Mouse (Mus musculus): ENCODE measurements around the gene Snap25. TPM values are rescaled to one million over a fixed set of nuclear protein-coding genes. Genes with fewer than 3 reads are reported as not detected.

Snap25 gene
- total and polyA plus RNA-seq, 3 experiments: 0.64 to 0.98 TPM; not detected in 1

DNA sequence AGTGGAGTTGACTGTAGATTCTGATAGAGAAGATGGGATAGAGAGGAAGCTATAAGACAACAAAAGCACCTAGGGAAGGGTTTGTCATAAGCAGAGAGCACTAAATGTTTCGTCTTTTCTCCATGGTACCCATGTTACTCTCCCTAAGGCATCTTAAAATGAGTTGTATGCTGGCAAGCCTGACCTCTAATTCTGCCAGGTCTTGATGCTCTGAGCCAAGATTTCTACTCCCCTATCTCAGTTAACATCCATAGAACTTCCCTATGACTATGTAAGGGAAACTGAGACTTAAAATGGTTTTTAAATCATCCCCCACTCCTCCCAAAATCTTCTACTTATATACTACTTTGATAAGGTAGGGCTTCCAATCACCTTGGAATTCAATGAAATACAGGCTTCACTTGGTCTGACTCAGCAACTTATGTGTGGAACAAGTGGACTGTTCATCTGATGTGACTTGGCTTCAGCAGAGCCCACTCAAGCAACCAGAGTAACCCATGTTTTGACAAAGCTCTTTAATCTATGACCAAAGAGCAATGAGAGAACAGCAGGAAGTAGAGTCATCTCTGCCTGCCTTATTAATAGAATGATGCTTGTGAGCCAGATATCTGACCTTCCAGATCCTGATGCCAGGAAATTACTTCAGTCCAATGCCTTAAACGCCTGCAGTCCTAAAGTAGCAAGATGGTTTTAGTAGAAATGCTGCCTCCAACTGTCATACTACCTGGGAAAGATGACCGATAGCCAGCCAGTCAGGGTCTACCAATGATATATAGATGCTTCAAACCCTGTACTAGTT is 13.6 kb upstream of the Snap25 start:
- no peak for DNase-seq
- TF ChIP-seq CTCF (IDR thresholded peaks at IDR 0.05): no peak
- TF ChIP-seq EP300 (IDR thresholded peaks at IDR 0.05; ENCODE audit: insufficient read depth, low read depth, low read length): no peak
- TF ChIP-seq POLR2A (IDR thresholded peaks at IDR 0.05; ENCODE audit: insufficient read depth, low read depth, low read length): no peak
- intact Hi-C loops (cut with DNase I): no loop called here
- no peak overlapping the region for H3K27ac ChIP-seq
- no peaks in the 10 kb centered on the region for H3K27me3 ChIP-seq (ENCODE audit: control insufficient read depth, insufficient read depth, low read length)
- H3K36me3 ChIP-seq (ENCODE audit: control insufficient read depth, insufficient read depth, low read length): no peaks in the 10 kb centered on the region
- H3K79me2 ChIP-seq (replicated peaks; ENCODE audit: control insufficient read depth, insufficient read depth, low read length): no peaks in the 10 kb centered on the region
- 46% methylated on average over 3 of the region's 3 CpGs for WGBS
- H3K4me3 ChIP-seq: no peak overlapping the region
- no peak overlapping the region for H3K9ac ChIP-seq (ENCODE audit: low read depth, low read length)
- H3K4me1 ChIP-seq (ENCODE audit: control insufficient read depth, insufficient read depth, low read length): no peaks in the 10 kb centered on the region

DNA sequence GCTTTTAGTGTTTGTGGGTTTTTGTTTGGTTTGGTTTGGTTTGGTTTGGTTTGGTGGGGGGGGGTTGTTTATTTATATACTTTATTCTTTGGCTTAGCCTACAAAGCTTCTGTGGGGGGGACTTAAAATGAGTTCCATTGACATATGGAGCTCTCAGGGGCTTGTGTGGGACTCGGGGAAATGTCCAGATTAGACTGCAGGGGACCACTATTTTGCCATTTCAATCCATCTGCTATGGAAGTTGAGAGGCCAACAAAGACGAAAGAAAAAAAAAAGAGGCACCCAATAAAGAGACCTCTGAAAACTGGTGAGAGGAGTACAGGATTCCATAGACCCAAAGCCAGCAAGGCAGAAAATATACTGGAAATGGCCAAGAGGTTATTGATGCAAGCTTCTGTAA is 9.9 kb upstream of the Snap25 start:
- H3K9ac ChIP-seq (ENCODE audit: low read depth, low read length): no peak overlapping the region
- no peak overlapping the region for H3K27ac ChIP-seq
- H3K36me3 ChIP-seq (ENCODE audit: control insufficient read depth, insufficient read depth, low read length): no peaks in the 10 kb centered on the region
- DNase-seq: no peak
- H3K27me3 ChIP-seq (ENCODE audit: control insufficient read depth, insufficient read depth, low read length): no peaks in the 10 kb centered on the region
- no peaks in the 10 kb centered on the region for H3K4me1 ChIP-seq (ENCODE audit: control insufficient read depth, insufficient read depth, low read length)
- H3K79me2 ChIP-seq (replicated peaks; ENCODE audit: control insufficient read depth, insufficient read depth, low read length): no peaks in the 10 kb centered on the region
- no peak overlapping the region for H3K4me3 ChIP-seq
- 63% methylated on average over 2 of the region's 2 CpGs for WGBS
- TF ChIP-seq POLR2A (IDR thresholded peaks at IDR 0.05; ENCODE audit: insufficient read depth, low read depth, low read length): no peak
- intact Hi-C loops (cut with DNase I): no loop called here

DNA sequence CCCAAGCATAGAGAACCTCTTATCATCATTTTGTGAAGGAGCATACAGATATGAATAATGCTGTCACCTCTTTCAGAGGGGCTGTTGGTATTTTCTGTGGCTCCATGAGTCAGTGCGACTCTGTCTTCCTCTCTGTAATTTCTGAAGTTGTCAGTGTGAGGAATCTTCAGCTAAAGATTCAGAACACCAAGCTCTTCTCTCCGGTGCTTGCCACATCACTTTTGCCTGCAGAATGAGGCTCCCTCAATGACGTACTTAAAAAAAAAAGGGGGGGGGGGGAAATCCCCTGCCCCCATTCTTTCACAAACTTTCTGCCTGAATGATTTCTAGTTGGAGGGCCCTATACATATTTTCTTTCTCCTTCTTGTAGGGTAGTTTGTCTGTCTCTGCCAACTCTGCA is 2.1 kb upstream of the Snap25 start:
- no peaks in the 10 kb centered on the region for H3K79me2 ChIP-seq (replicated peaks; ENCODE audit: control insufficient read depth, insufficient read depth, low read length)
- H3K27me3 ChIP-seq (ENCODE audit: control insufficient read depth, insufficient read depth, low read length): peaks cover 3% of the 10 kb centered on the region; the same call in 1 of the 2 replicates
- H3K36me3 ChIP-seq (ENCODE audit: control insufficient read depth, insufficient read depth, low read length): no peaks in the 10 kb centered on the region
- no peak overlapping the region for H3K9ac ChIP-seq (ENCODE audit: low read depth, low read length)
- no peak overlapping the region for H3K27ac ChIP-seq
- H3K4me1 ChIP-seq (ENCODE audit: control insufficient read depth, insufficient read depth, low read length): no peaks in the 10 kb centered on the region
- H3K4me3 ChIP-seq: no peak overlapping the region
- 55% methylated on average over 3 of the region's 3 CpGs for WGBS
- TF ChIP-seq POLR2A (IDR thresholded peaks at IDR 0.05; ENCODE audit: insufficient read depth, low read depth, low read length) (no peak), CTCF (IDR thresholded peaks at IDR 0.05) (no peak), EP300 (IDR thresholded peaks at IDR 0.05; ENCODE audit: insufficient read depth, low read depth, low read length) (no peak)
- intact Hi-C loops (cut with DNase I): loop anchor here (10.0 kb wide), 2 partner anchors 106 to 566 kb away; no protein-coding TSS in a partner anchor
- no peak for DNase-seq

DNA sequence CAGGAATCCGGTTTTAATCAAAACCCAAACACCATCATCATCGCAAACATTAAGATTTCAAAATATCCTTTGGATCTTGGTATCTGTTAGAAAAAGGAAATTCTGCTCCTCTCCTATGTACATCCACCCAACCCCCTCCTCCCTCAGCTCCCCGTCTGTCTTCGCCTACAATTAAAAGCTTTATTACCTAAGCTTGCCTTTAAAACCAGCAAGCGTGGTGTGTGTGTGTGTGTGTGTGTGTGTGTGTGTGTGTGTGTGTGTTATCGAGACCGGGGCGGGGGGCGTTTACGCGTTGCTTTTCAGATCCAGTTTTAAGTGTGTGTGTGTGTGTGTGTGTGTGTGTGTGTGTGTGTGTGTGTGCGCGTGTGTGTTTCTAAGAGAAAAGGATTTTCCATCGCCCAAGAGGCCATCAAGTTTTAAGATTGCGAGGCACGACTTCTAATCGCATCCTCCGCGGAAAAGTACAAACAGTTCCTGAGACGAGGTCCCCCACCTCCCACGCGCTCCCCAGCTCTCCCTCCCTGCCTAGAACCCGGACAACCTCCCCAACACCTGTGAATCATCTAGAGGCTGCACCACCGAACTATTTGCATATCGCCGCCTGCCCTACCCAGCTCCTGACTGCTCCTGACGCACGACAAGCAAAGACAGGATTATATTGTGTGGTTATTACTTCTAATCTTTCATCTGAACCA is 1.4 kb upstream of the Snap25 start:
- Histone ChIP-seq H3K79me2 (replicated peaks; ENCODE audit: control insufficient read depth, insufficient read depth, low read length) (no peaks in the 10 kb centered on the region), H3K4me3 (no peak overlapping the region), H3K36me3 (ENCODE audit: control insufficient read depth, insufficient read depth, low read length) (no peaks in the 10 kb centered on the region), H3K27me3 (ENCODE audit: control insufficient read depth, insufficient read depth, low read length) (peaks cover 3% of the 10 kb centered on the region; the same call in 1 of the 2 replicates), H3K4me1 (ENCODE audit: control insufficient read depth, insufficient read depth, low read length) (no peaks in the 10 kb centered on the region), H3K9ac (ENCODE audit: low read depth, low read length) (no peak overlapping the region), H3K27ac (no peak overlapping the region)
- DNase-seq: no peak
- intact Hi-C loops (cut with DNase I): loop anchor here (10.0 kb wide), 2 partner anchors 107 to 567 kb away; no protein-coding TSS in a partner anchor
- TF ChIP-seq POLR2A (IDR thresholded peaks at IDR 0.05; ENCODE audit: insufficient read depth, low read depth, low read length) (no peak), CTCF (IDR thresholded peaks at IDR 0.05) (no peak), EP300 (IDR thresholded peaks at IDR 0.05; ENCODE audit: insufficient read depth, low read depth, low read length) (no peak)
- WGBS: 4% methylated on average over 28 of the region's 28 CpGs

DNA sequence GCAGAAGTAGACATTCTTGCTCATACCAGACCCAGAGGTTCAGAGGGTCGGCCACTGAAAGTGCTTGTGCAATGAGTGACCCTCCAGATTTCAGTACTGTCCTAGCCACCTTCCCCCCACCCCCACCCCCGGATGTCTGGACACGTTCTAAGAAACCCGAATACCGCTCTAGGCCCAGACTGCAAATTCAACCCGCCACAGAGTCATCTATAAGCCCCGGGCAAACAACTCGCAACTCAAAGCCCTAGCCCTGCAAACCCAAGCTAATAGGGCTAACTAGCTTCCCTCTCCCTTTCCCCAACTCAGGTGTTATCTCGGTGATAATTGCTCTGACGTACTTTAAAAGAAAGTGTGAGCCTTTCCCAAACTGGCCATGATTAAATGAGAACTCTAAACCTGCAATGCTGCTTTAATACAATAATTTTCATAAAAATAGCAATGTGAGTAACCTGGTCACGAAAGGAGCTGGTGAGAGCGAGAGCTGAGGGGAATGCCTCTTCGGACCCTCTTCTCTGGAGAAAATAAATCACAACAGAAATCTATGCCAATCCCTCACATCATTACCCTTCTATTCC is 725 bp upstream of the Snap25 start:
- H3K27me3 ChIP-seq (ENCODE audit: control insufficient read depth, insufficient read depth, low read length): peaks cover 3% of the 10 kb centered on the region; the same call in 1 of the 2 replicates
- no peaks in the 10 kb centered on the region for H3K4me1 ChIP-seq (ENCODE audit: control insufficient read depth, insufficient read depth, low read length)
- H3K36me3 ChIP-seq (ENCODE audit: control insufficient read depth, insufficient read depth, low read length): no peaks in the 10 kb centered on the region
- intact Hi-C loops (cut with DNase I): loop anchor here (10.0 kb wide), 2 partner anchors 108 to 568 kb away; no protein-coding TSS in a partner anchor
- 9% methylated on average over 13 of the region's 13 CpGs for WGBS
- no peak overlapping the region for H3K27ac ChIP-seq
- H3K9ac ChIP-seq (ENCODE audit: low read depth, low read length): no peak overlapping the region
- H3K4me3 ChIP-seq: no peak overlapping the region
- no peak for DNase-seq
- no peaks in the 10 kb centered on the region for H3K79me2 ChIP-seq (replicated peaks; ENCODE audit: control insufficient read depth, insufficient read depth, low read length)
- no peak for TF ChIP-seq POLR2A (IDR thresholded peaks at IDR 0.05; ENCODE audit: insufficient read depth, low read depth, low read length)
- no peak for TF ChIP-seq CTCF (IDR thresholded peaks at IDR 0.05)
- TF ChIP-seq EP300 (IDR thresholded peaks at IDR 0.05; ENCODE audit: insufficient read depth, low read depth, low read length): no peak
